Mouse (Mus musculus) hindbrain, embryonic 11.5 days (tissue): ENCODE measurements at regions not wholly inside any gene's neighbourhood (a gene's known extent, or its start where the extent isn't known, plus 50 kb on each side); places are given as distances from the start of the nearest gene placed in this dataset.
A peak's percentile ranks its signal among the peaks of the same experiment; 100 is the strongest.

ENCODE experiments used
- ATAC-seq: fragments of 200-750 bp; cut with Nextera tagmentation; 2 replicates; pipeline ENCODE4 v1.8.0; 2017; ENCODE audit warnings: mild to moderate bottlenecking, moderate TSS enrichment, moderate library complexity; ENCODE audit not compliant: low FRiP score
- DNase-seq: peaks from one replicate; pipeline ENCODE4 v3.0.0-alpha.2; 2015; ENCODE audit warnings: low spot score
- H3K27ac ChIP-seq: fragments of 300-500 bp; sonication (generic); 2 replicates; pipeline ENCODE4 v1.5.1; 2014; ENCODE audit warnings: mild to moderate bottlenecking, low read depth, low read length
- H3K27me3 ChIP-seq: fragments of 300-500 bp; sonication (generic); 2 replicates; pipeline ENCODE4 v1.6.1; 2014; ENCODE audit warnings: mild to moderate bottlenecking, low read length, moderate library complexity, mixed read lengths; ENCODE audit not compliant: control insufficient read depth, insufficient read depth
- H3K36me3 ChIP-seq: fragments of 300-500 bp; sonication (generic); 2 replicates; pipeline ENCODE4 v1.6.1; 2014; ENCODE audit warnings: mild to moderate bottlenecking, low read length, moderate library complexity, mixed read lengths; ENCODE audit not compliant: control insufficient read depth, insufficient read depth
- H3K4me1 ChIP-seq: fragments of 300-500 bp; sonication (generic); replicated peaks from 2 replicates; pipeline ENCODE4 v1.6.1; 2014; ENCODE audit warnings: low read length, mixed read lengths; ENCODE audit not compliant: control insufficient read depth, insufficient read depth
- H3K4me2 ChIP-seq: fragments of 300-500 bp; sonication (generic); replicated peaks from 2 replicates; pipeline ENCODE4 v1.6.1; 2014; ENCODE audit warnings: mild to moderate bottlenecking, low read depth, low read length
- H3K4me3 ChIP-seq: fragments of 300-500 bp; sonication (generic); 2 replicates; pipeline ENCODE4 v1.5.1; 2014; ENCODE audit warnings: low read depth, low read length
- H3K9ac ChIP-seq: fragments of 300-500 bp; sonication (generic); 2 replicates; pipeline ENCODE4 v1.6.1; 2014; ENCODE audit warnings: low read depth, low read length
- H3K9me3 ChIP-seq: fragments of 300-500 bp; sonication (generic); 2 replicates; pipeline ENCODE4 v1.6.1; 2016; ENCODE audit warnings: low read length; ENCODE audit not compliant: control insufficient read depth
- WGBS: fragments of 180-500 bp; shearing (Covaris S2); extraction: QIAGEN DNeasy Blood & Tissue Kit; methylation state at CpG from one replicate; pipeline ENCODE4 v1.1.7; 2014; 5-methylcytosine and 5-hydroxymethylcytosine counted together

DNA sequence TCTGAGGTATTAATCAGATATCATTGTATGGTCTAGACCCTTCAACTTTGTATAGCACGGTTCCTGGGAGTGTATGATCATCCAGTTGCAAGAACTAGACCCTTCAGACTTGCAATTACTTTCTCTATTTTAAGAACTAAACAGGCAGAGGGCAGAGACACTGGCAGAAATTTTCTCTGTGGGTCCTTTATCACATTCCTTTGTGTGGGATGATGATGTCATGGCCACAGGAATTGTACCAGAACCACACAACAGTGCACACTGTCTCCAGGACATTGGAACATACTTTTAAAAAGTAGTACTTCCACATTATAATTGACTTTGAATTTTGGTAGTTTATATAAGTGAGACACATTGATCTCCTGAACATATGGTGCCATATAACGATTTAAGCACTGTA is 674.2 kb downstream of the Rfpl4b start:
- H3K27ac ChIP-seq, result no peak overlapping the region
- DNase-seq (no peak), ATAC-seq (no peak)
- H3K4me3 ChIP-seq, result no peak overlapping the region
- no peaks in the 10 kb centered on the region for H3K9me3 ChIP-seq
- no peak overlapping the region for H3K4me2 ChIP-seq
- WGBS, result 84% methylated on average over 2 of the region's 2 CpGs
- no peaks in the 10 kb centered on the region for H3K27me3 ChIP-seq
- H3K36me3 ChIP-seq, result no peaks in the 10 kb centered on the region
- no peak overlapping the region for H3K9ac ChIP-seq
- no peaks in the 10 kb centered on the region for H3K4me1 ChIP-seq

- Histone ChIP-seq H3K4me2 (no peak overlapping the region), H3K36me3 (no peaks in the 10 kb centered on the region), H3K9ac (no peak overlapping the region), H3K9me3 (no peaks in the 10 kb centered on the region), H3K27ac (no peak overlapping the region), H3K4me3 (no peak overlapping the region), H3K4me1 (no peaks in the 10 kb centered on the region), H3K27me3 (no peaks in the 10 kb centered on the region)
- DNase-seq (no peak), ATAC-seq (no peak)
Measured at GRCm38 (mm10) chr10:38139196-38139595, 682.4 kb downstream of the Rfpl4b start.

GRCm38 (mm10) chr10:38121911-38122573 is 699.5 kb downstream of the Rfpl4b start:
- DNase-seq, result peak; percentile 52
- no peaks in the 10 kb centered on the region for H3K4me1 ChIP-seq
- WGBS, result 72% methylated on average over 3 of the region's 3 CpGs
- no peaks in the 10 kb centered on the region for H3K27me3 ChIP-seq
- no peak overlapping the region for H3K4me3 ChIP-seq
- no peak overlapping the region for H3K9ac ChIP-seq
- no peak overlapping the region for H3K27ac ChIP-seq
- H3K4me2 ChIP-seq, result no peak overlapping the region
- no peaks in the 10 kb centered on the region for H3K9me3 ChIP-seq
- no peak for ATAC-seq
- H3K36me3 ChIP-seq, result no peaks in the 10 kb centered on the region

- no peak for ATAC-seq
- WGBS, result 62% methylated on average over 1 of the region's 1 CpGs
- H3K36me3 ChIP-seq, result no peaks in the 10 kb centered on the region
Measured at GRCm38 (mm10) chr10:38118601-38119000, 703.0 kb downstream of the Rfpl4b start.

DNA sequence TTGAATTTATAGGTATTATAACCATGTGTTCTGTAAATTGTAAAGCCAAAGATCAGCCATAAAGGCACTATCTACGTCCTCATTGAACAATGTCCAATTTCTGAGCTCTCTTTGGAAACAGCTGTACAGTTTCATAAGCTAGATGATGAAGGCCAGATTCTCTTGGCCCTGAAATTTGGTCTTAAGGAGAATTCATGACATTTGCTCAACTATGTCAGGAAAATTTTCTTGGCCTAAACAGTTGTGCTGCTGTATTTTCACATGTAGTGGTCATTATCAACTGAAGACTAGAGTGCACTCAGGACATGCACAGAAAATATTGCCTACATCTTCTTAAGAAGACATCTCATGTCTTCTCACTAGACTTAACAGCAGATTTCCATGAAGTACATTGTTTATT is 705.1 kb downstream of the Rfpl4b start:
- no peaks in the 10 kb centered on the region for H3K36me3 ChIP-seq
- H3K27ac ChIP-seq, result no peak overlapping the region
- H3K4me3 ChIP-seq, result no peak overlapping the region
- no peaks in the 10 kb centered on the region for H3K9me3 ChIP-seq
- no peaks in the 10 kb centered on the region for H3K27me3 ChIP-seq
- H3K4me1 ChIP-seq, result no peaks in the 10 kb centered on the region
- 89% methylated on average over 1 of the region's 1 CpGs for WGBS
- no peak for DNase-seq
- ATAC-seq, result no peak
- H3K4me2 ChIP-seq, result no peak overlapping the region
- no peak overlapping the region for H3K9ac ChIP-seq

More at GRCm38 (mm10) chr10:38118601-38119000, 703.0 kb downstream of the Rfpl4b start:
- H3K4me3 ChIP-seq, result no peak overlapping the region
- H3K4me1 ChIP-seq, result no peaks in the 10 kb centered on the region
- no peaks in the 10 kb centered on the region for H3K9me3 ChIP-seq
- no peak overlapping the region for H3K4me2 ChIP-seq
- no peaks in the 10 kb centered on the region for H3K27me3 ChIP-seq
- H3K9ac ChIP-seq, result no peak overlapping the region
- DNase-seq, result no peak
- H3K27ac ChIP-seq, result no peak overlapping the region

DNA sequence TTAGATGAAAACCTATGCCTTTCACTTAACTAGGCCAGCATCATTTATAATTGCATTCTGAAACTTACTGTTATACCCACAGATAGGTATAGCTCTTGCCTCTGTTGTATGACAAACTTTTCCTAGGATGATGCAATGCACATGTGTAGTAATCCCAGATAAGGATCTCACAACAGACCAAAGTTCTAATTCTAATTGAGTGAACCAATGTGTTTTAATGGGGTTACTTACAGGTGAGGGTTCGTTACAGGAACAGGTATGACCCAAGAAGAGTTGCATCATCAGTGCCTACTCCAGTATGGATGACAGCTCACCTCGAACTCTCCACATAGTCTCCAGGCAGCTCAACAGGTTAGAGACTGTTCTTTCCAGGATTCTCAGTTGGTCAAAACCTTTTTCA is 707.4 kb downstream of the Rfpl4b start:
- H3K36me3 ChIP-seq, result no peaks in the 10 kb centered on the region
- ATAC-seq (no peak), DNase-seq (no peak)
- H3K27ac ChIP-seq, result no peak overlapping the region
- H3K9ac ChIP-seq, result no peak overlapping the region
- WGBS, result 90% methylated on average over 2 of the region's 2 CpGs
- no peaks in the 10 kb centered on the region for H3K9me3 ChIP-seq
- no peaks in the 10 kb centered on the region for H3K4me1 ChIP-seq
- H3K4me3 ChIP-seq, result no peak overlapping the region
- H3K27me3 ChIP-seq, result no peaks in the 10 kb centered on the region
- H3K4me2 ChIP-seq, result no peak overlapping the region

DNA sequence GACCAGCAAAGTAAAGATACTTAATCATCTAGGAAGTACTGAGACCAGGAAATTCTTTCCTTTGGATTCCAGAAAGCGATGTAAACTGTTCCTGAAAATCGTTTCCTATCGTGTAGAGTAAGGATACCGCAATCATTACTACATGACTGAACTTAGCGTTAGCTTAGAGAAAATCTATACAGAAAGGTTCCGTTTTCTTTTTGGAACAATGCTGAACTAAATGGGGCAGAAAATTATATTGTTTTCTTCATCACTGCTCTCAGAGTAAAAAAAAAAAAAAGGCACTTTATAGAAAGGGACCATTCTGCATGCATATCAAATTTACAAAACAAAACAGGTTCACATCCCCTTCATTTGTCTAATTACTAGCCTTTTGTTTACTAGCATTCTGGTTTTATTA is 713.0 kb downstream of the Rfpl4b start:
- no peaks in the 10 kb centered on the region for H3K9me3 ChIP-seq
- ATAC-seq (no peak), DNase-seq (no peak)
- H3K4me3 ChIP-seq, result no peak overlapping the region
- no peaks in the 10 kb centered on the region for H3K36me3 ChIP-seq
- no peak overlapping the region for H3K27ac ChIP-seq
- WGBS, result 58% methylated on average over 6 of the region's 6 CpGs
- no peaks in the 10 kb centered on the region for H3K4me1 ChIP-seq
- H3K4me2 ChIP-seq, result no peak overlapping the region
- H3K27me3 ChIP-seq, result no peaks in the 10 kb centered on the region
- H3K9ac ChIP-seq, result no peak overlapping the region

GRCm38 (mm10) chr10:38103570-38103969 is 718.0 kb downstream of the Rfpl4b start:
- no peaks in the 10 kb centered on the region for H3K27me3 ChIP-seq
- H3K4me2 ChIP-seq, result no peak overlapping the region
- DNase-seq (no peak), ATAC-seq (no peak)
- 82% methylated on average over 1 of the region's 1 CpGs for WGBS
- H3K4me3 ChIP-seq, result no peak overlapping the region
- no peak overlapping the region for H3K27ac ChIP-seq
- H3K4me1 ChIP-seq, result no peaks in the 10 kb centered on the region
- H3K9me3 ChIP-seq, result no peaks in the 10 kb centered on the region
- no peaks in the 10 kb centered on the region for H3K36me3 ChIP-seq
- no peak overlapping the region for H3K9ac ChIP-seq

DNA sequence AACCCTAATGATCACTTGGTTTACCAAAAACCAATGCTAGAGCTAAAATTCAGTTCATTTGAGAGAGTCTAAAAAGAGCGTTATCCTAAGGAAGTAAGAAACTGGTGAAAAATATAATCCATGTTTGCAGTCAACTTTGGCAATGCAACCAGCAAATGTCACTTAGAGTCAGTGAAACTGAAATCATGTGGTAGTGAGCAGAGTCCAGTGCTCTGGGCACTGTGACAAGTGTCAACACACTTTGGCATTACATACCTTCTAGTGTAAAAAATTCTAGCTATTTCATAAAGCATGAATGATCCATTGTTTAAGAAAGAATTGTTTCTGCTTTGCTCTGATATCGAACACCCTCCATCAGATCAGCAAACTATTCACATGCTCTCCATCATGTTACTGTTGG is 743.1 kb downstream of the Rfpl4b start:
- no peak overlapping the region for H3K4me2 ChIP-seq
- WGBS, result 97% methylated on average over 2 of the region's 2 CpGs
- no peak overlapping the region for H3K9ac ChIP-seq
- H3K4me3 ChIP-seq, result no peak overlapping the region
- H3K27ac ChIP-seq, result no peak overlapping the region
- no peaks in the 10 kb centered on the region for H3K36me3 ChIP-seq
- no peak for ATAC-seq
- H3K27me3 ChIP-seq, result no peaks in the 10 kb centered on the region
- H3K4me1 ChIP-seq, result no peaks in the 10 kb centered on the region
- DNase-seq, result no peak
- no peaks in the 10 kb centered on the region for H3K9me3 ChIP-seq
